Comparison of ENCODE assay signal across 9 mouse cellular contexts in genomic region chr13:119363379-119363778, GRCm38 (mm10).
DNase-seq lines count a peak whose midpoint lies in the region; ATAC-seq lines count a peak whose summit lies in the region.
"Had no signal": no experiment of that assay in that cellular context is flagged by ENCODE, and none has a peak within 500 bp of the region (broad histone marks: within the 10 kb centered on the region; RNA-seq: fewer than 3 reads in every experiment).

No protein-coding gene starts in this region.

- no peaks in the 10 kb centered on the region for H3K27me3 ChIP-seq in kidney, embryonic 16.5 days (ENCODE audit: insufficient read depth, low read length)
- H3K27me3 ChIP-seq in splenic B cell, adult 2 months (ENCODE audit: control insufficient read depth, insufficient read depth, low read length, poor library complexity, severe bottlenecking), result no peaks in the 10 kb centered on the region
- H3K27me3 ChIP-seq: embryonic facial prominence, embryonic 15.5 days; neural tube, embryonic 12.5 days had no signal

- ATAC-seq in kidney, embryonic 16.5 days (ENCODE audit: low FRiP score, low TSS enrichment), result no peak

- 50% methylated on average over 3 of the region's 3 CpGs for WGBS in kidney, embryonic 16.5 days

- no peak overlapping the region for H3K4me3 ChIP-seq in kidney, embryonic 16.5 days (ENCODE audit: low read length)
- H3K4me3 ChIP-seq: embryonic facial prominence, embryonic 15.5 days; neural tube, embryonic 12.5 days had no signal

- no peak overlapping the region for H3K9ac ChIP-seq in kidney, embryonic 16.5 days (replicated peaks; ENCODE audit: low read length)
- H3K9ac ChIP-seq: embryonic facial prominence, embryonic 15.5 days; neural tube, embryonic 12.5 days had no signal

- no peak overlapping the region for H3K4me2 ChIP-seq in kidney, embryonic 16.5 days (replicated peaks; ENCODE audit: low read depth, low read length)
- H3K4me2 ChIP-seq: embryonic facial prominence, embryonic 15.5 days; neural tube, embryonic 12.5 days had no signal

- peaks cover 23% of the 10 kb centered on the region for H3K36me3 ChIP-seq in kidney, embryonic 16.5 days (ENCODE audit: insufficient read depth, low read length)
- peaks cover 11% of the 10 kb centered on the region; the same call in 1 of the 2 replicates for H3K36me3 ChIP-seq in splenic B cell, adult 2 months (ENCODE audit: control insufficient read depth, insufficient read depth, low read length, poor library complexity, severe bottlenecking)

- H3K27ac ChIP-seq in kidney, embryonic 16.5 days (ENCODE audit: low read length), result no peak overlapping the region
- H3K27ac ChIP-seq: embryonic facial prominence, embryonic 15.5 days; neural tube, embryonic 12.5 days had no signal

- H3K4me1 ChIP-seq in kidney, embryonic 16.5 days (ENCODE audit: insufficient read depth, low read length), result no peaks in the 10 kb centered on the region
- H3K4me1 ChIP-seq: embryonic facial prominence, embryonic 15.5 days; neural tube, embryonic 12.5 days had no signal

- no peaks in the 10 kb centered on the region for H3K9me3 ChIP-seq in kidney, embryonic 16.5 days (ENCODE audit: low read length)
- H3K9me3 ChIP-seq: embryonic facial prominence, embryonic 15.5 days; neural tube, embryonic 12.5 days had no signal

- DNase-seq in kidney, adult 18-20 months, result peak; percentile 33
- DNase-seq in 3T3-L1 (ENCODE audit: low read depth, low spot score), result peak; percentile 67
- peak; percentile 60 for DNase-seq in 416B (ENCODE audit: low read depth)
- peak; percentile 22 to 60 for DNase-seq in cerebellum, postnatal 25 days
- DNase-seq in layer of hippocampus, postnatal 14 days (ENCODE audit: low spot score in 2 of 2), result peak; percentile 26 to 39
- DNase-seq in splenic B cell, adult 2 months (ENCODE audit: low read depth, low spot score), result peak; percentile 47
